Mouse (Mus musculus): ENCODE results near the gene Gla. TPM values are rescaled to one million over a fixed set of nuclear protein-coding genes. Genes with fewer than 3 reads are reported as not detected.

Gla gene
- polyA plus RNA-seq (2012; ENCODE audit: insufficient read depth, insufficient read length, low replicate concordance, missing spikeins) = not detected in 2 replicates

DNA sequence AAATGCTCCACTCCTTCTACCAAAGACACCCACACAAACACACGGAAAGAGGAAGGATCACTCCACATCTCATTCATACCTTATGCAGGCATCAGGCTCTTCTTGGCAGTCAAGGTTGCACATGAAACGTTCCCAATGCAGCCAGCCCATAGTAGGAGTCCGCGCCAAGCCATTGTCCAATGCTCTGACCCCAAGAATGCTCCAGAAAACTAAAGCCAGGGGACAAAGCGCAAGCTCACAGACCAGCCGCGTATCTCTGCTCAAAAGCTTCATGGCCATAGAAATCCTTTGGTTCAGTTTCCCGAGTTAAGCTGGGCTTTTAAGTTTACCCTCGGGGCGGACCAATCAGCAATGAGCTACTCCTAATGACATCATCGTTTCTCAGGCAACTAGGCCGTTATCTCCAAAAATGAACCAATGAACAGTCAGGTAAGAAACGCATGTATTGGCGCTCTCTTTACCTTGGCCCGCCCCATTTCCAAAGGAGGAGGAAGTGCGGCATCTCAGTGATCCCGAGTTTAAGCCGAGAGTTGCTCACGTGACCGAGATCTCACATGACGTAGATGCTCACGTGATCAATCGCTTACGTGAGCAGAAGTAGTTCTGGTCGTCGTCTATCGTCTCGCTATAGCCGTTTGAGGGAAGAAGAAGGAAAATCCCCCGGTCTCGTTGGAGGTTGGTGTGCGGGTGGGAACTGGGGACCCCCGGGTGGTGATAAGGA lies at the start of gene Gla, which contains the start of gene Hnrnph2:
TSS of gene Gla (minus strand) at position 467 of the 721 bp plus-strand sequence.
TSS of gene Hnrnph2 (plus strand) at position 521 of the 721 bp plus-strand sequence.
- WGBS = 14% methylated on average over 33 of the region's 33 CpGs
- H3K27ac ChIP-seq (ENCODE audit: insufficient read depth, low read depth, low read length) = peak within 1 kb of the TSS; percentile 98
- 0 out of 2 replicates have a peak, but pooled peaks cover 3% of the 10 kb centered on the region for H3K4me1 ChIP-seq (ENCODE audit: control insufficient read depth, insufficient read depth, low read length)
- TF ChIP-seq CTCF (IDR thresholded peaks at IDR 0.05; ENCODE audit: insufficient read depth, low read depth, low read length) (no peak), POLR2A (IDR thresholded peaks at IDR 0.05; ENCODE audit: insufficient read depth, low read depth, low read length) (no peak)
- peak within 1 kb of the TSS; percentile 57 for H3K4me3 ChIP-seq (ENCODE audit: insufficient read depth, low read depth, low read length)

GRCm38 (mm10) chrX:134648031-134648692 lies 47.2 kb upstream of the Gla start:
- TF ChIP-seq POLR2A (IDR thresholded peaks at IDR 0.05; ENCODE audit: insufficient read depth, low read depth, low read length) (no peak), CTCF (IDR thresholded peaks at IDR 0.05; ENCODE audit: insufficient read depth, low read depth, low read length) (no peak)
- Histone ChIP-seq H3K4me1 (ENCODE audit: control insufficient read depth, insufficient read depth, low read length) (no peaks in the 10 kb centered on the region), H3K27ac (ENCODE audit: insufficient read depth, low read depth, low read length) (no peak overlapping the region), H3K4me3 (ENCODE audit: insufficient read depth, low read depth, low read length) (no peak overlapping the region)
- WGBS = 12% methylated on average over 11 of the region's 11 CpGs

- no peaks in the 10 kb centered on the region for H3K4me1 ChIP-seq (ENCODE audit: control insufficient read depth, insufficient read depth, low read length)
- no peak overlapping the region for H3K4me3 ChIP-seq (ENCODE audit: insufficient read depth, low read depth, low read length)
- WGBS = 72% methylated on average over 8 of the region's 8 CpGs
- no peak overlapping the region for H3K27ac ChIP-seq (ENCODE audit: insufficient read depth, low read depth, low read length)
- TF ChIP-seq CTCF (IDR thresholded peaks at IDR 0.05; ENCODE audit: insufficient read depth, low read depth, low read length) (no peak), POLR2A (IDR thresholded peaks at IDR 0.05; ENCODE audit: insufficient read depth, low read depth, low read length) (no peak)
Observed at GRCm38 (mm10) chrX:134647421-134647820, 46.5 kb upstream of the Gla start.

GRCm38 (mm10) chrX:134646338-134646737 lies 45.4 kb upstream of the Gla start:
- H3K4me3 ChIP-seq (ENCODE audit: insufficient read depth, low read depth, low read length) = no peak overlapping the region

GRCm38 (mm10) chrX:134641000-134641760 lies 40.3 kb upstream of the Gla start:
- H3K4me1 ChIP-seq (ENCODE audit: control insufficient read depth, insufficient read depth, low read length) = no peaks in the 10 kb centered on the region
- WGBS = 51% methylated on average over 10 of the region's 10 CpGs
- no peak overlapping the region for H3K4me3 ChIP-seq (ENCODE audit: insufficient read depth, low read depth, low read length)
- TF ChIP-seq CTCF (IDR thresholded peaks at IDR 0.05; ENCODE audit: insufficient read depth, low read depth, low read length) = no peak
- TF ChIP-seq POLR2A (IDR thresholded peaks at IDR 0.05; ENCODE audit: insufficient read depth, low read depth, low read length) = no peak
- H3K27ac ChIP-seq (ENCODE audit: insufficient read depth, low read depth, low read length) = no peak overlapping the region

More at GRCm38 (mm10) chrX:134646338-134646737, 45.4 kb upstream of the Gla start:
- Histone ChIP-seq H3K4me1 (ENCODE audit: control insufficient read depth, insufficient read depth, low read length) (no peaks in the 10 kb centered on the region), H3K27ac (ENCODE audit: insufficient read depth, low read depth, low read length) (no peak overlapping the region)
- WGBS = 90% methylated on average over 1 of the region's 1 CpGs
- TF ChIP-seq POLR2A (IDR thresholded peaks at IDR 0.05; ENCODE audit: insufficient read depth, low read depth, low read length) = no peak
- no peak for TF ChIP-seq CTCF (IDR thresholded peaks at IDR 0.05; ENCODE audit: insufficient read depth, low read depth, low read length)

GRCm38 (mm10) chrX:134635860-134636259 lies 34.9 kb upstream of the Gla start:
- TF ChIP-seq CTCF (IDR thresholded peaks at IDR 0.05; ENCODE audit: insufficient read depth, low read depth, low read length) (no peak), POLR2A (IDR thresholded peaks at IDR 0.05; ENCODE audit: insufficient read depth, low read depth, low read length) (no peak)
- 70% methylated on average over 3 of the region's 3 CpGs for WGBS
- no peaks in the 10 kb centered on the region for H3K4me1 ChIP-seq (ENCODE audit: control insufficient read depth, insufficient read depth, low read length)
- no peak overlapping the region for H3K4me3 ChIP-seq (ENCODE audit: insufficient read depth, low read depth, low read length)
- no peak overlapping the region for H3K27ac ChIP-seq (ENCODE audit: insufficient read depth, low read depth, low read length)

GRCm38 (mm10) chrX:134635111-134635510 lies 34.2 kb upstream of the Gla start:
- no peak overlapping the region for H3K4me3 ChIP-seq (ENCODE audit: insufficient read depth, low read depth, low read length)
- WGBS = 65% methylated on average over 3 of the region's 3 CpGs
- no peak overlapping the region for H3K27ac ChIP-seq (ENCODE audit: insufficient read depth, low read depth, low read length)
- H3K4me1 ChIP-seq (ENCODE audit: control insufficient read depth, insufficient read depth, low read length) = no peaks in the 10 kb centered on the region
- TF ChIP-seq POLR2A (IDR thresholded peaks at IDR 0.05; ENCODE audit: insufficient read depth, low read depth, low read length) (no peak), CTCF (IDR thresholded peaks at IDR 0.05; ENCODE audit: insufficient read depth, low read depth, low read length) (no peak)

GRCm38 (mm10) chrX:134632710-134633109 lies 31.8 kb upstream of the Gla start:
- WGBS = 91% methylated on average over 5 of the region's 5 CpGs

More at GRCm38 (mm10) chrX:134632710-134633109, 31.8 kb upstream of the Gla start:
- Histone ChIP-seq H3K4me3 (ENCODE audit: insufficient read depth, low read depth, low read length) (no peak overlapping the region), H3K27ac (ENCODE audit: insufficient read depth, low read depth, low read length) (no peak overlapping the region), H3K4me1 (ENCODE audit: control insufficient read depth, insufficient read depth, low read length) (no peaks in the 10 kb centered on the region)
- no peak for TF ChIP-seq CTCF (IDR thresholded peaks at IDR 0.05; ENCODE audit: insufficient read depth, low read depth, low read length)
- TF ChIP-seq POLR2A (IDR thresholded peaks at IDR 0.05; ENCODE audit: insufficient read depth, low read depth, low read length) = no peak
